Mouse (Mus musculus) adrenal gland, adult 18-20 months (tissue): Measurements from ENCODE around the gene Adk. TPM values are rescaled to one million over a fixed set of nuclear protein-coding genes. Genes with fewer than 3 reads are reported as not detected.
"Not testable (repeated sequence)": the region's sequence is repeated elsewhere in the genome, so short reads cannot be mapped to it uniquely, and the experiment has no call there.

ENCODE experiments used
- DNase-seq, 2 experiments: peaks; one replicate each; pipeline ENCODE4 v3.0.0; 2021 to 2022; ENCODE audit warnings: low spot score in 2 of 2
- total RNA-seq, 2 experiments: library from RNA; stranded (reverse); gene quantifications; 1 replicate in 1 of 2; 2 replicates in 1 of 2; pipeline ENCODE4 v1.2.3; 2021

Adk gene
- total RNA-seq, 2 experiments from 2014 or later, result 116 to 142 TPM

GRCm38 (mm10) chr14:21474593-21475132, 422.3 kb downstream of the Adk start:
- not testable (repeated sequence) for DNase-seq

- no peak for DNase-seq
Measured at GRCm38 (mm10) chr14:21477181-21477580, 424.8 kb downstream of the Adk start.

- DNase-seq, result no peak
Measured at GRCm38 (mm10) chr14:21479566-21479965, 427.2 kb downstream of the Adk start.

- DNase-seq, result no peak
Measured at GRCm38 (mm10) chr14:21480191-21480590, 427.8 kb downstream of the Adk start.

- DNase-seq, result no peak
Measured at GRCm38 (mm10) chr14:21481231-21481630, 428.9 kb downstream of the Adk start, which contains the start of gene Kat6b. Kat6b (plus strand) TSS chr14:21481434.

GRCm38 (mm10) chr14:21484199-21484598, 431.8 kb downstream of the Adk start:
- DNase-seq, result no peak

GRCm38 (mm10) chr14:21484693-21485092, 432.3 kb downstream of the Adk start:
- no peak for DNase-seq

- DNase-seq, result no peak
Measured at GRCm38 (mm10) chr14:21485961-21486520, 433.7 kb downstream of the Adk start.

GRCm38 (mm10) chr14:21487135-21487534, 434.8 kb downstream of the Adk start:
- not testable (repeated sequence) for DNase-seq

- not testable (repeated sequence) for DNase-seq
Measured at GRCm38 (mm10) chr14:21488426-21489115, 436.2 kb downstream of the Adk start.

GRCm38 (mm10) chr14:21489116-21489485, 436.7 kb downstream of the Adk start:
- DNase-seq, result no peak

GRCm38 (mm10) chr14:21490141-21490540, 437.8 kb downstream of the Adk start:
- DNase-seq, result no peak

Other genes starting within 250 kb of the Adk start
- gene Plau, start 215.9 kb upstream of the Adk start, total RNA-seq, result 10 to 100 TPM; 20.9 to 29.8 TPM
- 100 to 1,000 TPM in 1 of 2 experiments, 10 to 100 TPM in 1; 83.0 to 123 TPM for gene Vcl, start 123.2 kb upstream of the Adk start, total RNA-seq
- 10 to 100 TPM; 83.5 to 99.8 TPM for gene Ap3m1, start 66 bp upstream of the Adk start, total RNA-seq